Mouse (Mus musculus) C2C12 (cell line): ENCODE measurements around the gene H2-Oa. TPM values are rescaled to one million over a fixed set of nuclear protein-coding genes. Genes with fewer than 3 reads are reported as not detected.

Experiments used
- H3K27me3 ChIP-seq: one replicate; pipeline ENCODE4 v1.6.1; 2011; ENCODE audit not compliant: control insufficient read depth, insufficient read depth, insufficient read length
- H3K36me3 ChIP-seq: one replicate; pipeline ENCODE4 v1.6.1; 2011; ENCODE audit not compliant: control insufficient read depth, insufficient read depth
- H3K4me3 ChIP-seq: one replicate; pipeline ENCODE4 v1.5.1; 2011; ENCODE audit warnings: mild to moderate bottlenecking, control low read depth; ENCODE audit not compliant: poor library complexity, insufficient read depth, severe bottlenecking
- H3K79me2 ChIP-seq: one replicate; pipeline ENCODE4 v1.6.1; 2011; ENCODE audit not compliant: control insufficient read depth, insufficient read depth
- H3K79me3 ChIP-seq: one replicate; pipeline ENCODE4 v1.6.1; 2011; ENCODE audit warnings: low read depth, control low read depth
- H3ac ChIP-seq: one replicate; pipeline ENCODE3; 2011; ENCODE audit warnings: low read depth; ENCODE audit not compliant: control insufficient read depth, insufficient read length
- CEBPB ChIP-seq: IDR thresholded peaks from one replicate; pipeline ENCODE4 v1.6.1; 2011; ENCODE audit warnings: low read depth, mild to moderate bottlenecking, control low read depth, moderate library complexity
- CTCF ChIP-seq: IDR thresholded peaks from one replicate; pipeline ENCODE4 v1.5.1; 2011; ENCODE audit not compliant: control insufficient read depth, insufficient read depth, insufficient read length
- FOSL1 ChIP-seq: IDR thresholded peaks from one replicate; pipeline ENCODE4 v1.8.0; 2011; ENCODE audit warnings: mild to moderate bottlenecking, low read length; ENCODE audit not compliant: poor library complexity, insufficient read depth, severe bottlenecking
- MAX ChIP-seq: IDR thresholded peaks from one replicate; pipeline ENCODE4 v1.6.1; 2011; ENCODE audit warnings: mild to moderate bottlenecking, control low read depth
- MYOD1 ChIP-seq: IDR thresholded peaks from one replicate; pipeline ENCODE4 v1.6.1; 2011; ENCODE audit warnings: low read depth; ENCODE audit not compliant: control insufficient read depth, insufficient read length
- MYOG ChIP-seq: IDR thresholded peaks from one replicate; pipeline ENCODE4 v1.6.1; 2011; ENCODE audit not compliant: control insufficient read depth, insufficient read length; ENCODE audit errors: extremely low read depth
- USF1 ChIP-seq: IDR thresholded peaks from one replicate; pipeline ENCODE4 v1.6.1; 2011; ENCODE audit warnings: low read depth, mild to moderate bottlenecking, control low read depth, moderate library complexity
- polyA plus RNA-seq: library from polyadenylated mRNA; unstranded; fragments of >200 nt; fragmentation: generic; extraction: Trizol; gene quantifications from one replicate; pipeline ENCODE4 v1.2.1, GENCODE M21; 2012; ENCODE audit warnings: missing spikeins

Gene H2-Oa
- polyA plus RNA-seq, 1 experiment = not detected

DNA sequence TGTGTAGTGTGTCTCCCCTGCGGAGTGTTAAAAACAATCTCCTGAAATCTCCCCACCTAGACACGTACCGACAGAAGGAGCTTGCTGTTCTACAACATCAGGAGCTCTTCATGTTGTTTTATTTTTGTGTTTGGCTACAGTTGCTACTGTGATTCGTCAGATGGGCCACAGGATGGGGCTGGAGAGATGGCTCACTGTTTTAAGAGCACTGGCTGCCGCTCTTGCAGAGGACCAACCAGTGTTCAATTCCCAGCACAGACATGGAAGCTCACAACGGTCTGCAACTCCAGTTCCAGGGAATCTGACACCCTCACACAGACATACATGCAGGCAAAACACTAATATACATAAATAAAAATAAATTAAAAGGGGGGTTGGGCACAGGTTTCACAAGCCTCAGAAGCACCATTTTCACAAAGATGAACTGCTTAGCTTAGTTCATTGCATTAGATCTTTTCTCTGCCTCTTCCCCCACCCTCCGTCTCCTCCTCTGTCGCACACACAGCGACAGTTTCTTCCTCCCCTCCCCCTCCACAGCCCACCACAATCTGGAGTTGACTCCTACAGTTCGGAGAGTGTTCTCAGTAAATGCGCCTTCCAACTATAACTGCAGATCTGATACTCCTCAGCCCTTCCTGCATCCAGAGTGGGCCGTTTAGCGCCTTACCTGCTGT, 36.3 kb downstream of the H2-Oa start:
- no peak overlapping the region for H3K4me3 ChIP-seq
- H3K79me3 ChIP-seq = peaks cover 25% of the 10 kb centered on the region
- no peaks in the 10 kb centered on the region for H3K27me3 ChIP-seq
- TF ChIP-seq MYOG (no peak), CTCF (no peak), CEBPB (no peak), MAX (no peak), MYOD1 (no peak), USF1 (no peak), FOSL1 (no peak)
- H3ac ChIP-seq = no peak overlapping the region
- H3K36me3 ChIP-seq = peaks cover 5% of the 10 kb centered on the region
- H3K79me2 ChIP-seq = peaks cover 43% of the 10 kb centered on the region

- Histone ChIP-seq H3K36me3 (peaks cover 5% of the 10 kb centered on the region), H3K79me3 (peaks cover 18% of the 10 kb centered on the region), H3ac (no peak overlapping the region), H3K79me2 (peaks cover 35% of the 10 kb centered on the region), H3K27me3 (no peaks in the 10 kb centered on the region), H3K4me3 (no peak overlapping the region)
- TF ChIP-seq MYOD1 = no peak
- TF ChIP-seq MYOG = no peak
- no peak for TF ChIP-seq FOSL1
- TF ChIP-seq MAX = no peak
These were observed 37.0 kb downstream of the H2-Oa start for GRCm38 (mm10) chr17:34128944-34129791.

GRCm38 (mm10) chr17:34130073-34130947, 38.2 kb downstream of the H2-Oa start:
- H3K27me3 ChIP-seq = no peaks in the 10 kb centered on the region
- no peak overlapping the region for H3ac ChIP-seq
- no peak for TF ChIP-seq MYOG
- TF ChIP-seq MYOD1 = no peak
- TF ChIP-seq USF1 = no peak
- peaks cover 5% of the 10 kb centered on the region for H3K36me3 ChIP-seq
- H3K79me2 ChIP-seq = peaks cover 24% of the 10 kb centered on the region
- H3K4me3 ChIP-seq = no peak overlapping the region
- H3K79me3 ChIP-seq = peaks cover 8% of the 10 kb centered on the region

GRCm38 (mm10) chr17:34131911-34132310, 39.8 kb downstream of the H2-Oa start:
- Histone ChIP-seq H3K79me2 (peaks cover 8% of the 10 kb centered on the region), H3K4me3 (no peak overlapping the region), H3K36me3 (no peaks in the 10 kb centered on the region), H3ac (no peak overlapping the region), H3K27me3 (no peaks in the 10 kb centered on the region), H3K79me3 (no peaks in the 10 kb centered on the region)
- no peak for TF ChIP-seq MYOD1
- TF ChIP-seq MYOG = no peak
- no peak for TF ChIP-seq FOSL1
- TF ChIP-seq USF1 = no peak
- TF ChIP-seq CEBPB = no peak
- TF ChIP-seq MAX = no peak
- no peak for TF ChIP-seq CTCF

DNA sequence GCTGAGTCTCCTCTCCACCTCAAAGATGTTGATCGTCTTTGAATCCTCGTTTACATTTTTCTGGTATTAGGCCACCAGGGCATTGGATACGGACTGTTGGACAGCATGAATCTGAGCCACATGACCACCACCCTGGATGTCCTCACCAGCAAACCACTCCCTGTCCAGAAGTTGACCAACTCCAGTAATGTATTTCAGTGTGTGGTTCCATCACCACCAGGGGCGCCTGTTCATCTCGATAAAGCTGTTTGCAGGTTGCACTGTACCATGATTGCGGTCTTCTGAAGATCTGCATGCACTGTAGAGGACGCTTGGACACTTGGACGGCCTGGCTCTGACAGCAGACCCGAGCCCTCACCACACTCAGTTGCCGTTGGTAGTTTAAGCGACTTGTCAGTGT, 41.1 kb downstream of the H2-Oa start:
- H3K79me3 ChIP-seq = no peaks in the 10 kb centered on the region
- no peak overlapping the region for H3K4me3 ChIP-seq
- TF ChIP-seq MAX (no peak), USF1 (no peak), MYOD1 (no peak), CTCF (no peak), CEBPB (no peak), MYOG (no peak), FOSL1 (no peak)
- H3ac ChIP-seq = no peak overlapping the region
- H3K79me2 ChIP-seq = no peaks in the 10 kb centered on the region
- no peaks in the 10 kb centered on the region for H3K36me3 ChIP-seq
- peaks cover 6% of the 10 kb centered on the region for H3K27me3 ChIP-seq
